Mouse (Mus musculus): ENCODE data around the gene Slfn3. TPM values are rescaled to one million over a fixed set of nuclear protein-coding genes. Genes with fewer than 3 reads are reported as not detected.
"Not testable (repeated sequence)": the region's sequence is repeated elsewhere in the genome, so short reads cannot be mapped to it uniquely, and the experiment has no call there.

Gene Slfn3
- polyA plus RNA-seq (2012; rRNA removed), result 0.33 and 0.76 TPM in 2 replicates

DNA sequence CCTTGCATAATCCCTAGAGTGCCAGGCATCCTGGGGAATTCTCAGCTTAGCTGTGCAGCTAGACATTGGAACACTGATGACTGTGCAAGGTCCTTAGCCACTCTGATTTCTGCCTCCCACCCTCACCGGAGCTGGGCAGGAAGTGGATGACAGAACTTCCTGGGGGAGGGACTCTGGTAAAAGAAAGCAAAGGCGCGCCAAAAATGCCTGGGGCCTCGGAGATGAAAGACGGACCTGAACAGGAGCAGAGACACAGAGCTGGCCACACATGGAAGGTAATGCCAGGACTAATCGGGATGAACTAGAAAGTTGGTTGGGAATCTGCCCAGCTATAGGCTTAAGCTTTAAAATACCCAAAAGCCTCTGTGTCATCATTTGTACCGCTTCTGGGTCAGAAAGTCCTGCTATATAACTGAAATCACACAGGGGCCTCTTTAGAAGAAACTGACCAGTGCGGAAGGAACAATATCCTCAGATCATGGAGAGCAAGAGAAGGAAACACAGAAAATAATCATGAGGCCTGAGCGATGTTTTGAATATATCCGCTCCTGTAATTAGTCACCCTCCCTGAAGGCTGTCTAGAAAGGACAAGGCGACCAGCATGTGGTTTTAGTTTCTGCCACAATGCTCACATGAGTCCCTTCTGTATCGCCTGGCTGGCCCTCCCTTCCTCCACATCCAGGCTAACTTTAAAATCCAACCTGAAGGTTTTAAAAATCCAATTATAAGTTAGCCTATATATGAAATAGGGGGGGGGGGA is at the start of gene Slfn3:
TSS of gene Slfn3 (plus strand) at position 197 of the 760 bp plus-strand sequence.
- TF ChIP-seq CTCF (IDR thresholded peaks at IDR 0.05; ENCODE audit: borderline replicate concordance, insufficient read depth, low read depth, low read length) (no peak), POLR2A (IDR thresholded peaks at IDR 0.05; ENCODE audit: borderline replicate concordance, insufficient read depth, low read length) (no peak)
- Histone ChIP-seq H3K4me3 (replicated peaks; ENCODE audit: insufficient read depth, low read depth, low read length) (no peak within 1 kb of the TSS), H3K27ac (ENCODE audit: insufficient read depth, low read length) (no peak within 1 kb of the TSS), H3K4me1 (ENCODE audit: control insufficient read depth, insufficient read depth, low read length) (no peaks in the 10 kb centered on the region), H3K27me3 (ENCODE audit: control insufficient read depth, insufficient read depth, low read length) (no peaks in the 10 kb centered on the region)
- peak in 1 of 2 experiments; percentile 6 for DNase-seq
- 58% methylated on average over 12 of the region's 12 CpGs for WGBS

DNA sequence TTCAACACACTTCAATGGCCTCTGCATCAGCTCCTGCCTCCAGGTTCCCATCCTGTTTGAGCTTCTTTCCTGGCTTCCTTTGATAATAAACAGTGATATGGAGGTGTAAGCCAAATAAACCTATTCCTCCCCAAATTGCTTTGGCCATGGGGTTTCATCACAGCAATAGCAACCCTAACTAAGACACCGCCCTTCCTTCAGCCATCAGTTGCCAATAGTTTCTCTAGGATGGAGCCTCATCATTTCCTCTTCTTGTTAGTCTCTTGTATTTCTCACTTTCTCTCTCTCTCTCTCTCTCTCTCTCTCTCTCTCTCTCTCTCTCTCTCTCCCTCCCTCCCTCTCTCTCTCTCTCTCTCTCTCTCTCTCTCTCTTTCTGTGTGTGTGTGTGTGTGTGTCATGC is 42.2 kb upstream of the Slfn3 start:
- WGBS, result no CpG with 5 or more reads among the region's 1 CpGs
- H3K27ac ChIP-seq (ENCODE audit: insufficient read depth, low read length); H3K27me3 ChIP-seq (ENCODE audit: control insufficient read depth, insufficient read depth, low read length); H3K4me3 ChIP-seq (replicated peaks; ENCODE audit: insufficient read depth, low read depth, low read length); DNase-seq; H3K4me1 ChIP-seq (ENCODE audit: control insufficient read depth, insufficient read depth, low read length): not testable (repeated sequence)

DNA sequence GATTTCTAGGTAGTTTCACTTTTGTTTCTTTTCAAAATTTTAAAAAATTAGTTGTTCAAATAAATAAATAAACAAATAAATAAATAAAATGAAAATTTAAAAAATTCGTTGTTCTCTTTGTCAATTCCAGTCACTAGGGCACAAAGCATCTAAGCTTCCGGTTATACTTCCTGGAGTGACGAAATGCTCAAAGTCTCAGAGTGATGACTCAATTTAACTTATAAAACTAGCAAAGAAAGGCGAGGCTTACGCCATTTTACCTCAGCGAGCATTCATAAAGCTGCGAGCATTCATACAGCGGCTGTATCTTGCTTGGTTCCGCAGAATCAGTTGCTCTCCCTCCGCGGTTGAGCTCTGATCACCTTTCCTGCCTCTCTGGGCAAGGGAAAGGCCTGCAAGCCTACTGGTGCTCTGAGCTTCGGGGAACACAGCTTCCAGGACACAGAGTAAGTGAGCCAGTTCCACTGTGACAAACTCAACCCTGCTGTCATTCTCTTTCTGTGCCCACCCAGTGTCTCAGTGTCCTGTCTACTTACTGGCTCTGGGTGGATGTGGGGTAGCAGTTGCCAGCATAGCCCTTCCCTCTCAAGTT is 16.1 kb upstream of the Slfn3 start, which contains the start of gene Slfn4:
TSS of gene Slfn4 (plus strand) at position 239 of the 592 bp plus-strand sequence.
- 78% methylated on average over 12 of the region's 12 CpGs for WGBS
- no peaks in the 10 kb centered on the region for H3K27me3 ChIP-seq (ENCODE audit: control insufficient read depth, insufficient read depth, low read length)
- no peak within 1 kb of the TSS for H3K27ac ChIP-seq (ENCODE audit: insufficient read depth, low read length)
- no peaks in the 10 kb centered on the region for H3K4me1 ChIP-seq (ENCODE audit: control insufficient read depth, insufficient read depth, low read length)
- H3K4me3 ChIP-seq (replicated peaks; ENCODE audit: insufficient read depth, low read depth, low read length), result no peak within 1 kb of the TSS
- TF ChIP-seq POLR2A (IDR thresholded peaks at IDR 0.05; ENCODE audit: borderline replicate concordance, insufficient read depth, low read length), result no peak
- no peak for TF ChIP-seq CTCF (IDR thresholded peaks at IDR 0.05; ENCODE audit: borderline replicate concordance, insufficient read depth, low read depth, low read length)
- DNase-seq, result no peak

DNA sequence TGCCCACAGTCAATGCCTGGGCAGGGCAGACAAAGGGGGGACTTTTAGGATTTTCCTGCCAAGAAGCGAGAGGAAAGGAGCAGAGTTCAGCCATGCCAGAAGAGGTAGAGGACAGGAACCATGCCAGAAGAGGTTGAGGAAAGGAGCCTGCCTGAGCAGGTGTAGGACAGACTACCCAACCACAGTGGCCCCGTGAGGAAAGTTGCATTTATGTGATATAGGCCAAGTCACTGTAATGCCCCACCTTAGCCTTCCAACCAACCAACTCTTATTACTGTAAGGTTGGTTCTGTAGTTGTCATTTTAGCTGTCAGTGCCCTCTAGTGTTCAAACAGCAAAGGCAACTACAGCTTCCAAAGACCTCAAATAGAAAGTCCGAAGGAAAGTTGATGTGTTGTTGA is 871 bp downstream of the Slfn3 start:
- WGBS, result 41% methylated on average over 3 of the region's 3 CpGs
- Histone ChIP-seq H3K4me3 (replicated peaks; ENCODE audit: insufficient read depth, low read depth, low read length) (no peak overlapping the region), H3K4me1 (ENCODE audit: control insufficient read depth, insufficient read depth, low read length) (no peaks in the 10 kb centered on the region), H3K27me3 (ENCODE audit: control insufficient read depth, insufficient read depth, low read length) (no peaks in the 10 kb centered on the region), H3K27ac (ENCODE audit: insufficient read depth, low read length) (no peak overlapping the region)
- TF ChIP-seq POLR2A (IDR thresholded peaks at IDR 0.05; ENCODE audit: borderline replicate concordance, insufficient read depth, low read length) (no peak), CTCF (IDR thresholded peaks at IDR 0.05; ENCODE audit: borderline replicate concordance, insufficient read depth, low read depth, low read length) (no peak)
- DNase-seq, result no peak

DNA sequence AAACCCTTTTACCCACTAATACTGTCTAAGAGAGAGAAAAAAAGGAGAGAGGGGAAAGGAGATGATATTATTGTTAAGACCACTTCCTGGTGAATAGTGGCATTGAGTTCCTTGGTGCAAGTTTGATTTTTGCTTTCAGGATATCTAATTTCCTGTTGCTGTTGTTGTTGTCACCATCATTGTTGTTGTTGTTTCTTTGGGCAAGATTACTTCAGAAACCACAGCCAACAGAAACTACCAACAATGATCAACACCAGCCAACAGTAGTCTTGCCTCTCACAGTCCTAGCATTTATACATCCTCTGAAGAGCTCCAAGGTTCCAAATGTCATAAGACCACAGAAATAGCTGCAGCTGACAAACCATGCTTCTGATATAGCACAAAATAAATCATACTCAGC is 13.9 kb downstream of the Slfn3 start:
- no peaks in the 10 kb centered on the region for H3K4me1 ChIP-seq (ENCODE audit: control insufficient read depth, insufficient read depth, low read length)
- no peaks in the 10 kb centered on the region for H3K27me3 ChIP-seq (ENCODE audit: control insufficient read depth, insufficient read depth, low read length)
- no peak for DNase-seq
- TF ChIP-seq POLR2A (IDR thresholded peaks at IDR 0.05; ENCODE audit: borderline replicate concordance, insufficient read depth, low read length) (no peak), CTCF (IDR thresholded peaks at IDR 0.05; ENCODE audit: borderline replicate concordance, insufficient read depth, low read depth, low read length) (no peak)
- no peak overlapping the region for H3K4me3 ChIP-seq (replicated peaks; ENCODE audit: insufficient read depth, low read depth, low read length)
- H3K27ac ChIP-seq (ENCODE audit: insufficient read depth, low read length), result no peak overlapping the region

DNA sequence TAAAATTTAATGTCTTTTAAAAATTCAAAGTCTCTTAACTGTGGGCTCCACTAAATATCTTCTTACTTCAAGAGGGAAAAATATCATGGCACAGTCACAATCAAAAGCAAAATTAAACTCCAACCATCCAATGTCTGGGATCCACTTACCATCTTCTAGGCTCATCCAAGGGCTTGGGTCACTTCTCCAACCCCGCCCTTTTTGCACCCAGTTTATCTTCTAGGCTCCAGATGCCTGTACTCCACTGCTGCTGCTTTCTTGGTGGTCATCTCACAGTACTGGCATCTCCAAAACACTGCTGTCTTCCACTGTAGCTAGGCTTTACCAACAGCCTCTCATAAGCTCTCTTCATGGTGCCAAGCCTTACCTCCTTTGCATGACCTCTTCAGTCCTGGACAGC is 25.0 kb downstream of the Slfn3 start:
- TF ChIP-seq POLR2A (IDR thresholded peaks at IDR 0.05; ENCODE audit: borderline replicate concordance, insufficient read depth, low read length) (no peak), CTCF (IDR thresholded peaks at IDR 0.05; ENCODE audit: borderline replicate concordance, insufficient read depth, low read depth, low read length) (no peak)
- Histone ChIP-seq H3K4me1 (ENCODE audit: control insufficient read depth, insufficient read depth, low read length) (no peaks in the 10 kb centered on the region), H3K4me3 (replicated peaks; ENCODE audit: insufficient read depth, low read depth, low read length) (no peak overlapping the region), H3K27ac (ENCODE audit: insufficient read depth, low read length) (no peak overlapping the region), H3K27me3 (ENCODE audit: control insufficient read depth, insufficient read depth, low read length) (no peaks in the 10 kb centered on the region)
- no peak for DNase-seq
- 68% methylated on average over 1 of the region's 1 CpGs for WGBS

DNA sequence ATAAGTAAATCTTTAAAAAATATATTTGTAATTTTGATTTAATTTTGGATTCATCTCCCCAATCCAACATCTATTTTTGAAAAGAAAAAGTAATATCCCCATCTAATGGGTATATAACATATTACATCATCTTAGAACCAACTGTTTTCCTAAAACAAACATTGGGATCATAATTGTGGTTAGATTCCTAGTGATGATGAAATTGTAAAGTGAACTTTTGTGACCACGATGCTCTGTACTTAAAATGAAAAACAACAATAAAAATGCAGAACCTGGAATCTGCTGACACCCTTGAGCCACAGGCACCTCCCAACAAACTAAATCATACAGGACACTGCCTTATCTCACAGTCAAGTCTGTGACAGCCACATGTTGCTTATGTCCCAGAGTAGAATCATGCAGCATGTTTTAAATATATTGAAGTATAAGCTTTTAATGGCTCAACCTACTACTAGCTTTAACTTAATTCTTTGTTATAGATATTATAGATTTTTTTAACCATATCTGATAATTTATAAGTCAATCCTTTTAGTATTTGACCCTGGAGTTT is 30.3 kb downstream of the Slfn3 start:
- WGBS, result 86% methylated on average over 1 of the region's 1 CpGs
- no peaks in the 10 kb centered on the region for H3K27me3 ChIP-seq (ENCODE audit: control insufficient read depth, insufficient read depth, low read length)
- DNase-seq, result no peak

DNA sequence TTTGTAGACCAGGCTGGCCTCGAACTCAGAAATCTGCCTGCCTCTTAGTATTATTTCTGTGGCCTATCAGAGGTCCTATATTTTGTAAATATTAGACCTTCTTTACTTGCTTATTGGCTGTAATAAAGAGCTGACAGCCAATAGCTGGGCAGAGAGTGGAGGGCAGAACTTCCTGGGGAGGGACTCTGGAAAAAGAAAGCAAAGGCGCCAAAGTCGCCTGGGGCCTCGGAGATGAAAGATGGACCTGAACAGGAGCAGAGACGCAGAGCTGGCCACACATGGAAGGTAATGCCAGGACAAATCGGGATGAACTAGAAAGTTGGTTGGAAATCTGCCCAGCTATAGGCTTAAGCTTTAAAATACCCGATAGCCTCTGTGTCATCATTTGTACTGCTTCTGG is 32.2 kb downstream of the Slfn3 start:
- WGBS, result 76% methylated on average over 7 of the region's 7 CpGs
- no peaks in the 10 kb centered on the region for H3K4me1 ChIP-seq (ENCODE audit: control insufficient read depth, insufficient read depth, low read length)
- H3K4me3 ChIP-seq (replicated peaks; ENCODE audit: insufficient read depth, low read depth, low read length), result no peak overlapping the region
- TF ChIP-seq POLR2A (IDR thresholded peaks at IDR 0.05; ENCODE audit: borderline replicate concordance, insufficient read depth, low read length), result no peak
- H3K27ac ChIP-seq (ENCODE audit: insufficient read depth, low read length), result no peak overlapping the region
- DNase-seq, result no peak
- no peaks in the 10 kb centered on the region for H3K27me3 ChIP-seq (ENCODE audit: control insufficient read depth, insufficient read depth, low read length)

More for the DNA sequence above, 30.3 kb downstream of the Slfn3 start:
- H3K4me3 ChIP-seq (replicated peaks; ENCODE audit: insufficient read depth, low read depth, low read length), result no peak overlapping the region
- H3K27ac ChIP-seq (ENCODE audit: insufficient read depth, low read length), result no peak overlapping the region
- TF ChIP-seq CTCF (IDR thresholded peaks at IDR 0.05; ENCODE audit: borderline replicate concordance, insufficient read depth, low read depth, low read length) (no peak), POLR2A (IDR thresholded peaks at IDR 0.05; ENCODE audit: borderline replicate concordance, insufficient read depth, low read length) (no peak)
- no peaks in the 10 kb centered on the region for H3K4me1 ChIP-seq (ENCODE audit: control insufficient read depth, insufficient read depth, low read length)

DNA sequence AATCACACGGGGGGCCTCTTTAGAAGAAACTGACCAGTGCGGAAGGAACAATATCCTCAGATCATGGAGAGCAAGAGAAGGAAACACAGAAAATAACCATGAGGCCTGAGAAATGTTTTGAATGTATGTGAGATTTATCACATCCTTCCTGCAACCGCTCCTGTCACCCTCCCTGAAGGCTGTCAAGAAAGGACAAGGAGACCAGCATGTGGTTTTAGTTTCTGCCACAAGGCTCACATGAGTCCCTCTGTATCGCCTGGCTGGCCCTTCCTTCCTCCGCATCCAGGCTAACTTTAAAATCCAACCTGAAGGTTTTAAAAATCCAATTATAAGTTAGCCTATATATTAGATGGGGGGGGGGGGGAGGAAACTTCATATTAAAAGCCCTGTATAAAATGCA is 32.7 kb downstream of the Slfn3 start:
- H3K27me3 ChIP-seq (ENCODE audit: control insufficient read depth, insufficient read depth, low read length); H3K4me3 ChIP-seq (replicated peaks; ENCODE audit: insufficient read depth, low read depth, low read length); H3K27ac ChIP-seq (ENCODE audit: insufficient read depth, low read length); DNase-seq; H3K4me1 ChIP-seq (ENCODE audit: control insufficient read depth, insufficient read depth, low read length): not testable (repeated sequence)
- WGBS, result 83% methylated on average over 5 of the region's 5 CpGs
